Mouse (Mus musculus) intestine, embryonic 16.5 days (tissue): ENCODE results near the gene Gm49391. TPM values are rescaled to one million over a fixed set of nuclear protein-coding genes. Genes with fewer than 3 reads are reported as not detected.
"Not testable (repeated sequence)": the region's sequence is repeated elsewhere in the genome, so short reads cannot be mapped to it uniquely, and the experiment has no call there.

Experiments used
- ATAC-seq: fragments of 200-750 bp; cut with Nextera tagmentation; 2 replicates; pipeline ENCODE4 v1.8.0; 2017; ENCODE audit warnings: moderate TSS enrichment, moderate library complexity
- H3K27ac ChIP-seq: fragments of 300-500 bp; sonication (generic); 2 replicates; pipeline ENCODE4 v1.5.1; 2014; ENCODE audit warnings: mild to moderate bottlenecking, low read length
- H3K27me3 ChIP-seq: fragments of 300-500 bp; sonication (generic); replicated peaks from 2 replicates; pipeline ENCODE4 v1.6.1; 2014; ENCODE audit warnings: low read length, control low read depth, mixed read lengths; ENCODE audit not compliant: control insufficient read depth, insufficient read depth
- H3K36me3 ChIP-seq: fragments of 300-500 bp; sonication (generic); 2 replicates; pipeline ENCODE4 v1.6.1; 2014; ENCODE audit warnings: low read length, control low read depth; ENCODE audit not compliant: control insufficient read depth, insufficient read depth
- H3K4me1 ChIP-seq: fragments of 300-500 bp; sonication (generic); 2 replicates; pipeline ENCODE4 v1.6.1; 2014; ENCODE audit warnings: low read length, control low read depth, mixed read lengths; ENCODE audit not compliant: control insufficient read depth, insufficient read depth
- H3K4me2 ChIP-seq: fragments of 300-500 bp; sonication (generic); 2 replicates; pipeline ENCODE4 v1.6.1; 2014; ENCODE audit warnings: low read depth, low read length, control low read depth
- H3K4me3 ChIP-seq: fragments of 300-500 bp; sonication (generic); 2 replicates; pipeline ENCODE4 v1.5.1; 2014; ENCODE audit warnings: mild to moderate bottlenecking, low read length
- H3K9ac ChIP-seq: fragments of 300-500 bp; sonication (generic); 2 replicates; pipeline ENCODE4 v1.6.1; 2014; ENCODE audit warnings: low read depth, low read length
- H3K9me3 ChIP-seq: fragments of 300-500 bp; sonication (generic); 2 replicates; pipeline ENCODE4 v1.6.1; 2016; ENCODE audit warnings: low read length, control low read depth; ENCODE audit not compliant: control insufficient read depth
- WGBS: fragments of 180-500 bp; shearing (Covaris S2); extraction: QIAGEN DNeasy Blood & Tissue Kit; methylation state at CpG from one replicate; pipeline ENCODE4 v1.1.7; 2014; 5-methylcytosine and 5-hydroxymethylcytosine counted together
- polyA plus RNA-seq: library from polyadenylated mRNA; unstranded; fragments of >200 nt; fragmentation: Nextera tagmentation; extraction: Ambion mirVana; gene quantifications from 2 replicates; pipeline ENCODE4 v1.2.1, GENCODE M21; 2015

The Gm49391 gene
- 0.12 and 0.65 TPM in 2 replicates for polyA plus RNA-seq

DNA sequence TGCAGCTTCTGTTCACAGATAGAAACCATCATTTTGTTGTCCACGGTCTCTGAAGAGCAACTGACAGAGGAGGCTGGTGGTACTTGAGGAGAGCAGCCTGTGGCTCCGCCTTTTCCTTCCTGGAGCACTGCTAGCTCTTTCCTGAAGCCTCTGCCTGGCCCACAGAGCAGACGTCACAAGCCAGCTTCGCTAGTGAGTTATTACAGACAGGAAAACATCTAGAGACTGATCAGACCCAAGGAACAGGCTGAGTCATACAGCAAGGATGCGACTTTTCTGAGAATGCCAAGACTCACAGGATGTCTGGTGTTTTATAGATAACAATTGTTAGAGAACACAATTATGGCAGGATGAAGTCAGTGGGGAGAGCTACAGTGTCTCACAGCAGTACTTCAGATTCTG lies at the start of gene Gm49391, which contains the start of gene Ctla2a:
Gm49391 (minus strand) TSS at position 72 of the 402 bp plus-strand sequence.
Ctla2a (minus strand) TSS at position 126 of the 402 bp plus-strand sequence.
- H3K27ac ChIP-seq: no peak within 1 kb of the TSS
- H3K9me3 ChIP-seq: no peaks in the 10 kb centered on the region
- no peak within 1 kb of the TSS for H3K4me2 ChIP-seq
- H3K4me1 ChIP-seq: no peaks in the 10 kb centered on the region
- no peak within 1 kb of the TSS for H3K4me3 ChIP-seq
- H3K9ac ChIP-seq: no peak within 1 kb of the TSS
- no peaks in the 10 kb centered on the region for H3K36me3 ChIP-seq
- WGBS: 56% methylated on average over 5 of the region's 5 CpGs
- H3K27me3 ChIP-seq: no peaks in the 10 kb centered on the region
- ATAC-seq: peak; percentile 58

GRCm38 (mm10) chr13:60972319-60972718 lies 35.9 kb upstream of the Gm49391 start:
- not testable (repeated sequence) for H3K4me1 ChIP-seq, H3K27me3 ChIP-seq, H3K9ac ChIP-seq, H3K4me2 ChIP-seq, H3K36me3 ChIP-seq, H3K9me3 ChIP-seq, H3K27ac ChIP-seq, H3K4me3 ChIP-seq, ATAC-seq
- WGBS: 68% methylated on average over 4 of the region's 4 CpGs

DNA sequence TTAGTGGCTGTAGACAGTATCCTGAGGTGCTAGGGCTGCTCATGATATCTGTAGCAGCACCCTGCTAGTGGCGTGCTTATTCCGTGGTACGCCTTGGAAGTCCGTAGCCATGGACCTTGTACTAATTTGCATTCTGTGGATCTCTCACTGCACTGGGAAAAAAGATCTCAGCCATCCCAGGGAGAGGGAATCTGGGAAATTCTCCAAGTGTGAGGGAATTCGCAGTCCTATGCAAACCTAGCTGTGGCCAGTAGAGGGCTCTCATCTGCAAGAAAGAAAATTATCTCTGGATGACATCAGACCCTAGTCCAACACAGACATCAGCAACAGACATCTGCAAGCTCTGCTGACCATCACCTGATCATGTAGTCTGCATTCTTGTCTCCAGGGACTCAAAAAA lies 27.6 kb upstream of the Gm49391 start:
- not testable (repeated sequence) for H3K9ac ChIP-seq, ATAC-seq, H3K36me3 ChIP-seq, H3K4me2 ChIP-seq, H3K27me3 ChIP-seq, H3K4me3 ChIP-seq, H3K4me1 ChIP-seq, H3K27ac ChIP-seq, H3K9me3 ChIP-seq
- WGBS: 32% methylated on average over 5 of the region's 5 CpGs

DNA sequence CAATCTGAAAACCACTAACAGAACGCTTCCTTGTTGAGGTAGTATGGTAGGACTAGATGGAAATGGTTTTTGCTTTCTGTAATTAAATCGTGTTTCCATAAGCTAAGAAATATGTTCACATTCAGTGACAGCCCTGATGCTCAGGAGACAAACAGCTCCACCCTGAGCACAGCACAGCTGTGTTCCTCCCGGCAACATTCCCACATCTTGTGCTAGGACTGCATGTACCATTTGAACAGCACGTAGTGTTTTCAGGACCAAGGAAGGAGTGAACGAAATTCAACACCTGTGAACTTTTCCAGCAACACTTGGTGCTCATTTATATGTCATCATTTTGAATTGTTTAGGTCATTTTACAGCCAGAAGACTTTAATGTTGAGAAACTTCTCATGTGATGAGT lies 25.3 kb upstream of the Gm49391 start:
- WGBS: 67% methylated on average over 5 of the region's 5 CpGs
- no peaks in the 10 kb centered on the region for H3K36me3 ChIP-seq
- no peak overlapping the region for H3K27ac ChIP-seq
- H3K4me2 ChIP-seq: no peak overlapping the region
- ATAC-seq: no peak
- no peaks in the 10 kb centered on the region for H3K9me3 ChIP-seq
- no peak overlapping the region for H3K9ac ChIP-seq
- no peaks in the 10 kb centered on the region for H3K4me1 ChIP-seq
- H3K4me3 ChIP-seq: no peak overlapping the region
- no peaks in the 10 kb centered on the region for H3K27me3 ChIP-seq

- not testable (repeated sequence) for H3K27me3 ChIP-seq
Measured at GRCm38 (mm10) chr13:60941884-60942283, 5.5 kb upstream of the Gm49391 start, which contains the start of gene Tpbpa. Gene Tpbpa (minus strand): TSS chr13:60941984.

GRCm38 (mm10) chr13:60935490-60935889 lies 881 bp downstream of the Gm49391 start, which contains the start of gene Gm49393:
Gene Gm49393 (minus strand): TSS chr13:60935590.
- not testable (repeated sequence) for H3K4me1 ChIP-seq, H3K9ac ChIP-seq, H3K36me3 ChIP-seq, H3K4me3 ChIP-seq, H3K27ac ChIP-seq, H3K27me3 ChIP-seq, ATAC-seq, H3K4me2 ChIP-seq, H3K9me3 ChIP-seq
- WGBS: 73% methylated on average over 2 of the region's 2 CpGs

More at GRCm38 (mm10) chr13:60941884-60942283, 5.5 kb upstream of the Gm49391 start, which contains the start of gene Tpbpa:
- ATAC-seq, H3K9me3 ChIP-seq, H3K36me3 ChIP-seq, H3K27ac ChIP-seq, H3K4me3 ChIP-seq, H3K4me2 ChIP-seq, H3K9ac ChIP-seq, H3K4me1 ChIP-seq: not testable (repeated sequence)
- 72% methylated on average over 3 of the region's 3 CpGs for WGBS

GRCm38 (mm10) chr13:60904780-60905179 lies 31.6 kb downstream of the Gm49391 start, which contains the start of gene Tpbpb:
Gene Tpbpb (minus strand): TSS chr13:60904880.
- not testable (repeated sequence) for H3K9me3 ChIP-seq, H3K27me3 ChIP-seq, H3K4me3 ChIP-seq, H3K4me1 ChIP-seq, H3K4me2 ChIP-seq, H3K9ac ChIP-seq, H3K27ac ChIP-seq, H3K36me3 ChIP-seq, ATAC-seq
- 85% methylated on average over 2 of the region's 2 CpGs for WGBS

DNA sequence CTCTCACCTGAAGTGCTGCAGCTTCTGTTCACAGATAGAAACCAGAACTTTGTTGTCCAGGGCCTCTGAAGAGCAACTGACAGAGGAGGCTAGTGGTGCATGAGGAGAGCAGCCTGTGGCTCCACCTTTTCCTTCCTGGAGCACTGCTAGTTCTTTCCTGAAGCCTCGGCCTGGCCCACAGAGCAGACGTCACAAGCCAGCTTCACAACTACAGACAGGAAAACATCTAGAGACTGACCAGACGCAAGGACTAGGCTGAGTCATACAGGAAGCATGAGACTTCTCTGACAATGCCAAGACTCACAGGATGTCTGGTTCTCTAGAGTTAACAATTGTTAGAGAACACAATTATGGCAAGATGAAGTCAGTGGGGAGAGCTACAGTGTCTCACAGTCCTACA lies 39.0 kb downstream of the Gm49391 start, which contains the start of gene Ctla2b:
Ctla2b (minus strand) TSS at position 120 of the 400 bp plus-strand sequence.
- Histone ChIP-seq H3K4me2 (no peak within 1 kb of the TSS), H3K9me3 (no peaks in the 10 kb centered on the region), H3K4me3 (no peak within 1 kb of the TSS), H3K36me3 (no peaks in the 10 kb centered on the region), H3K27ac (no peak within 1 kb of the TSS; the same call in 1 of the 2 replicates), H3K9ac (no peak within 1 kb of the TSS), H3K4me1 (no peaks in the 10 kb centered on the region), H3K27me3 (no peaks in the 10 kb centered on the region)
- peak; percentile 80 for ATAC-seq
- 54% methylated on average over 3 of the region's 3 CpGs for WGBS

DNA sequence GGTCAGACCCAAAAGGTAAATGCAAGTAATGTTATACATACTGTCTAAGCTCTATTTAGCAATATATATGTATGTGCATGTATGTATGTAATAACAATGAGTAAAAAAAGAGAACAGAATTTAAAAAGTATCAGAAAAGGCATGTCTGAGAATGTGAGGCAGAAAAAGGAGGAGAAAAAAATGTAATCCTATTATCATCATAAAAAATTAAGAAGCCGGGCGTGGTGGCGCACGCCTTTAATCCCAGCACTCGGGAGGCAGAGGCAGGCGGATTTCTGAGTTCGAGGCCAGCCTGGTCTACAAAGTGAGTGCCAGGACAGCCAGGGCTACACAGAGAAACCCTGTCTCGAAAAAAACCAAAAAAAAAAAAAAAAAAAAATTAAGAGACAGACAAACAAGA lies 39.6 kb downstream of the Gm49391 start, which contains the start of gene Gm49392:
Gm49392 (minus strand) TSS at position 101 of the 400 bp plus-strand sequence.
- H3K27me3 ChIP-seq, H3K9me3 ChIP-seq, ATAC-seq, H3K36me3 ChIP-seq, H3K4me1 ChIP-seq, H3K27ac ChIP-seq, H3K9ac ChIP-seq, H3K4me3 ChIP-seq, H3K4me2 ChIP-seq: not testable (repeated sequence)
- WGBS: 93% methylated on average over 7 of the region's 8 CpGs
